Mouse (Mus musculus) midbrain, embryonic 15.5 days (tissue): ENCODE measurements around the gene Dpt. TPM values are rescaled to one million over a fixed set of nuclear protein-coding genes. Genes with fewer than 3 reads are reported as not detected.
"Not testable (repeated sequence)": the region's sequence is repeated elsewhere in the genome, so short reads cannot be mapped to it uniquely, and the experiment has no call there.

ENCODE experiments used
- ATAC-seq: fragments of 200-750 bp; cut with Nextera tagmentation; replicated peaks from 2 replicates; pipeline ENCODE4 v1.8.0; 2017; ENCODE audit warnings: moderate TSS enrichment
- H3K27ac ChIP-seq: fragments of 300-500 bp; sonication (generic); 2 replicates; pipeline ENCODE4 v1.5.1; 2015; ENCODE audit warnings: mild to moderate bottlenecking, inconsistent platforms
- H3K27me3 ChIP-seq: fragments of 300-500 bp; sonication (generic); replicated peaks from 2 replicates; pipeline ENCODE4 v1.6.1; 2015; ENCODE audit warnings: inconsistent platforms
- H3K36me3 ChIP-seq: fragments of 300-500 bp; sonication (generic); replicated peaks from 2 replicates; pipeline ENCODE4 v1.6.1; 2015; ENCODE audit warnings: inconsistent platforms
- H3K4me1 ChIP-seq: fragments of 300-500 bp; sonication (generic); 2 replicates; pipeline ENCODE4 v1.6.1; 2015; ENCODE audit warnings: inconsistent platforms
- H3K4me2 ChIP-seq: fragments of 300-500 bp; sonication (generic); 2 replicates; pipeline ENCODE4 v1.6.1; 2015; ENCODE audit warnings: inconsistent platforms, mild to moderate bottlenecking, moderate library complexity
- H3K4me3 ChIP-seq: fragments of 300-500 bp; sonication (generic); 2 replicates; pipeline ENCODE4 v1.5.1; 2015; ENCODE audit warnings: mild to moderate bottlenecking, inconsistent platforms
- H3K9ac ChIP-seq: fragments of 300-500 bp; sonication (generic); 2 replicates; pipeline ENCODE4 v1.6.1; 2015; ENCODE audit warnings: mild to moderate bottlenecking, inconsistent platforms
- H3K9me3 ChIP-seq: fragments of 300-500 bp; sonication (generic); 2 replicates; pipeline ENCODE4 v1.6.1; 2016; ENCODE audit warnings: inconsistent platforms
- WGBS: fragments of 180-500 bp; shearing (Covaris S2); methylation state at CpG from one replicate; pipeline ENCODE4 v1.1.7; 2015; ENCODE audit warnings: mixed read lengths; 5-methylcytosine and 5-hydroxymethylcytosine counted together
- polyA plus RNA-seq: library from polyadenylated mRNA; unstranded; fragments of >200 nt; fragmentation: Nextera tagmentation; extraction: Ambion mirVana; gene quantifications from 2 replicates; pipeline ENCODE4 v1.2.1, GENCODE M21; 2015

Dpt gene
- polyA plus RNA-seq, 1 experiment from 2014 or later, result 0.41 TPM

DNA sequence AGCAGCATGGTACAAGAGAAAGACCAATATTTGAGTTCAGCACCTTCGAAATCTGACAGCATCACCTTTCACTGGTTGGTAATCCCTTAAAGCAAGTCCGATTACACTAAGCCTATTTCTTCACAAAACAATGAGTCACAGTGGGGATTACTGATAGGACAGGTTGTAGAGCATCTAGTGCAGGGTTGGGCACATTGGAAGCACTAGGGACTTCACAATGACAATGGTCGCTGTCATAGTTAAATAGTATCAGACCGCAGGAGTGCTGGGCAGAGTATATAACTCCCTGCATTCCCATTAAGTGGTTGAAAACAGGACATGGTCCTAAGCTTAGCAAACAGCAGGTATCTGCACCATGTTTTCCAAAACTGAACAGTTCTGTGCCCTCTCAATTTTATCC, 25.8 kb downstream of the Dpt start:
- WGBS, result 50% methylated on average over 4 of the region's 4 CpGs
- Histone ChIP-seq H3K4me2 (no peak overlapping the region), H3K9me3 (no peaks in the 10 kb centered on the region), H3K9ac (no peak overlapping the region), H3K27ac (no peak overlapping the region), H3K36me3 (no peaks in the 10 kb centered on the region), H3K27me3 (no peaks in the 10 kb centered on the region), H3K4me3 (no peak overlapping the region), H3K4me1 (no peaks in the 10 kb centered on the region)
- ATAC-seq, result 0 out of 2 replicates have a peak, but pooled peaks have one; percentile 62

- no peak overlapping the region for H3K27ac ChIP-seq
- no peak for ATAC-seq
- 30% methylated on average over 2 of the region's 2 CpGs for WGBS
- H3K9me3 ChIP-seq, result no peaks in the 10 kb centered on the region
- H3K4me2 ChIP-seq, result no peak overlapping the region
- H3K27me3 ChIP-seq, result no peaks in the 10 kb centered on the region
- H3K9ac ChIP-seq, result no peak overlapping the region
- no peaks in the 10 kb centered on the region for H3K4me1 ChIP-seq
- H3K36me3 ChIP-seq, result no peaks in the 10 kb centered on the region
- no peak overlapping the region for H3K4me3 ChIP-seq
Measured at GRCm38 (mm10) chr1:164824896-164825295, 28.5 kb downstream of the Dpt start.

GRCm38 (mm10) chr1:164829881-164830280, 33.4 kb downstream of the Dpt start:
- Histone ChIP-seq H3K4me1 (no peaks in the 10 kb centered on the region), H3K4me2 (no peak overlapping the region), H3K4me3 (no peak overlapping the region), H3K27me3 (no peaks in the 10 kb centered on the region), H3K9me3 (no peaks in the 10 kb centered on the region), H3K27ac (no peak overlapping the region), H3K36me3 (no peaks in the 10 kb centered on the region), H3K9ac (no peak overlapping the region)
- WGBS, result 33% methylated on average over 1 of the region's 1 CpGs
- no peak for ATAC-seq

DNA sequence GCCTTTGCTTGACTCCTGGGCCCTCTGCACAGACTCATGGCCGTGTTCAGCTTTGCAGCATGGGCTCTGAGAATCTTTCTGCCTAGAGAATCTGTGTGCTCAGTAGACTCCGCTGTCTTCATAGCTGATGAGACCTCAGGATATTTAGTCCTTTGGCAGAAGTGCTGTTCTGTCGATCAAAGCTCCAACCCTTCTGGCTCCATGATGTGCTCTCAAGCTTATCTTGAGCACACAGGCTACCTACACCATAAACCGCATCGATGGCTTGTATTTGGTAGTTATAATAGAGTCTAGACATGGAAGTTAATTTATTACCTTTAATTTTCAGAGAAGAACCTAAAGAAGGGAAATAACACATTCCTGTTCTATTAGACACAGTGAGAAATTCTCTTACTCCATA, 36.0 kb downstream of the Dpt start:
- H3K27ac ChIP-seq, result no peak overlapping the region
- H3K4me2 ChIP-seq, result no peak overlapping the region
- no peak overlapping the region for H3K4me3 ChIP-seq
- H3K36me3 ChIP-seq, result no peaks in the 10 kb centered on the region
- WGBS, result 89% methylated on average over 5 of the region's 5 CpGs
- no peaks in the 10 kb centered on the region for H3K9me3 ChIP-seq
- H3K27me3 ChIP-seq, result no peaks in the 10 kb centered on the region
- ATAC-seq, result no peak
- H3K9ac ChIP-seq, result no peak overlapping the region
- no peaks in the 10 kb centered on the region for H3K4me1 ChIP-seq

GRCm38 (mm10) chr1:164848616-164849265, 52.3 kb downstream of the Dpt start:
- Histone ChIP-seq H3K27me3 (no peaks in the 10 kb centered on the region), H3K9ac (no peak overlapping the region), H3K9me3 (no peaks in the 10 kb centered on the region), H3K27ac (no peak overlapping the region), H3K36me3 (no peaks in the 10 kb centered on the region), H3K4me2 (no peak overlapping the region), H3K4me1 (no peaks in the 10 kb centered on the region), H3K4me3 (no peak overlapping the region)
- WGBS, result 84% methylated on average over 7 of the region's 7 CpGs
- no peak for ATAC-seq

- H3K9ac ChIP-seq, H3K9me3 ChIP-seq, H3K36me3 ChIP-seq, H3K27ac ChIP-seq, H3K4me2 ChIP-seq, H3K27me3 ChIP-seq, ATAC-seq, H3K4me1 ChIP-seq, H3K4me3 ChIP-seq: not testable (repeated sequence)
- WGBS, result 83% methylated on average over 2 of the region's 2 CpGs
Measured at GRCm38 (mm10) chr1:164855700-164856099, 59.3 kb downstream of the Dpt start.

DNA sequence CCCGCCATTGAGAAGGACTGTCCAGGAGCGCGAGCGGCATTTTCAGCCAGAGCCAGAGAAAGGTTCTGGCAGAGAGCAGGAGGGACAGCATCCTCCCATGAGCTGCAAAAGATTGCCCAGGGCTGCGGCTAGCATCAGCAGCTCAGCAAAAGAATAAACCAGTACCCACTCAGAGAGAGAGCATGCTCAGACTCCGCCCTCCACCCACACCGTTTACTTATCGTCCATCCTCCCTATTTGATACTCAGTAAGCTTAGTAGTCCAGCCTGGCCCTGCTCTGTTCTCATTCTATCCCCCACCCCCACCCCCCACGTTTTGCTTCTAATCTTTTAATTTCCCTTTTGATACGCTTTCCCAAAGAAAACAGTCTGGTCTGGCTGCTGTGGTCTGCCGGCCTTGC, 63.5 kb downstream of the Dpt start:
- Histone ChIP-seq H3K4me1 (no peaks in the 10 kb centered on the region), H3K27me3 (no peaks in the 10 kb centered on the region), H3K36me3 (no peaks in the 10 kb centered on the region), H3K9ac (no peak overlapping the region), H3K9me3 (no peaks in the 10 kb centered on the region), H3K4me2 (no peak overlapping the region), H3K27ac (no peak overlapping the region), H3K4me3 (no peak overlapping the region)
- peak; percentile 49; the same call in 1 of the 2 replicates for ATAC-seq
- WGBS, result 53% methylated on average over 11 of the region's 11 CpGs

DNA sequence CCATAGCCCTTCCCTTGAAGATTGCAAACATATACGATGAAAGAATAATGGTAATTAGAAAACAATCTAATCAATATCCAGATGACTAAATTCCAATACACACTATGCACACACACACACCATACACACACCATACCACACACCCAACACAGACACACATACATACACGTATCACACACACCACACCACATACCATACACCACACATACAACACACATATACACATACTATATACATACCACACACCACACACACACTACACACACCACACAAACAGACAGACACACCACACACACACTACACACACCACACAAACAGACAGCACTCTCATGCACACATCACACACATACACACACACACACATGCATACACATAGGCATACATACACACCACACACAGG, 64.3 kb downstream of the Dpt start:
- no peaks in the 10 kb centered on the region for H3K9me3 ChIP-seq
- H3K9ac ChIP-seq, result no peak overlapping the region
- H3K4me1 ChIP-seq, result no peaks in the 10 kb centered on the region
- H3K27ac ChIP-seq, result no peak overlapping the region
- H3K4me2 ChIP-seq, result no peak overlapping the region
- H3K36me3 ChIP-seq, result no peaks in the 10 kb centered on the region
- 92% methylated on average over 2 of the region's 2 CpGs for WGBS
- H3K27me3 ChIP-seq, result no peaks in the 10 kb centered on the region
- peak; percentile 60; the same call in 1 of the 2 replicates for ATAC-seq
- no peak overlapping the region for H3K4me3 ChIP-seq

- H3K27me3 ChIP-seq, result no peaks in the 10 kb centered on the region
- H3K4me3 ChIP-seq, result no peak overlapping the region
- H3K36me3 ChIP-seq, result no peaks in the 10 kb centered on the region
- no peak for ATAC-seq
- no peak overlapping the region for H3K27ac ChIP-seq
- H3K4me1 ChIP-seq, result no peaks in the 10 kb centered on the region
- H3K4me2 ChIP-seq, result no peak overlapping the region
- no peaks in the 10 kb centered on the region for H3K9me3 ChIP-seq
- no peak overlapping the region for H3K9ac ChIP-seq
- WGBS, result 73% methylated on average over 4 of the region's 4 CpGs
Measured at GRCm38 (mm10) chr1:164861501-164861900, 65.1 kb downstream of the Dpt start.

DNA sequence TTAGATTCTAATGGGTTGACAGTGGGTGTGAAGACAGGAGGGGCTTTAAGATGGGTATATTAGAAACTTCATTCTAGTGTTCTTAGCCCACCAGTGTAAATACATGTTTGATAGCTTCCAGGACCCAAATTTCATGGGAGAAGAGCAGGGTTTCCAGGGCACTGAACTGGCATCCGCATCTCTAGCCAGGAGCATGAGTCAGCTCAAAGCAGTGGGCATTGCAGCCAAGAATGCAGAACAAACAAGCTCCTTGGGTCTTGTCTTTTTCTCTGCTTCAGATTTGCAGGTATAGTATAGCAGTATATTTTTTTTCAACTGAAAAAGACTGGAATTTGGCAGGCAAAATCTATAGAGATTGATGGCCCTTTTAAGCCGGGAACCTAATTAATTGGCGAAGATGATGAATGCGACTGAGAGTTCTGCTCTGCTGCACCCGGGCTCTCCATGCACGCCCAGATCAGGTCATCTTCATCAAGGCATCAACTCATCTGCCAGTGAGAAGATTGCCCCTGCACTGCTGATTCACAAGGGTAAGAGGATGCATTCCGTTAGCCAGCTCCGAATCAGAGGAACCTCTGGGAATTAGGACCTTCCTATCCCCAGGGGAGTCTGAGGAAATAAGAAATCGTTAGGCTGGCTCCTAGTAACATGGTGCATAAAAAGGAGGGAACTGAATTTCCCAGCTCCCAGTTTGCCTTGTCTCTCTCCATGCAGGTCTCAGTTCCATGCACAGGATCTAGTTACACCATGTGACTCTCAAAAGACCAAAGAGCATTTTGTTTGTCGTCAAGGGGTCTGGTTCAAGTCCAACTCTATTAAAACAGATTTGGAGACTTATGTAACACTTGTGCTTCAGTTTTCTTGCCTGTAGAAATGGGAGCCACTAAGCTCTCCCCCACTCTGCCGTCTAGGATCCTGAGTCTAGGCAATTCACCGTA, 66.8 kb downstream of the Dpt start:
- no peak for ATAC-seq
- Histone ChIP-seq H3K27ac (no peak overlapping the region), H3K9ac (no peak overlapping the region), H3K4me1 (no peaks in the 10 kb centered on the region), H3K4me3 (no peak overlapping the region), H3K27me3 (no peaks in the 10 kb centered on the region), H3K36me3 (no peaks in the 10 kb centered on the region), H3K4me2 (no peak overlapping the region), H3K9me3 (no peaks in the 10 kb centered on the region)
- WGBS, result 54% methylated on average over 12 of the region's 12 CpGs

GRCm38 (mm10) chr1:164864666-164865065, 68.2 kb downstream of the Dpt start:
- ATAC-seq, result no peak
- Histone ChIP-seq H3K4me3 (no peak overlapping the region), H3K9ac (no peak overlapping the region), H3K27ac (no peak overlapping the region), H3K27me3 (no peaks in the 10 kb centered on the region), H3K4me1 (no peaks in the 10 kb centered on the region), H3K9me3 (no peaks in the 10 kb centered on the region), H3K4me2 (no peak overlapping the region), H3K36me3 (no peaks in the 10 kb centered on the region)
- WGBS, result 94% methylated on average over 3 of the region's 3 CpGs

GRCm38 (mm10) chr1:164870694-164871093, 74.2 kb downstream of the Dpt start:
- no peak overlapping the region for H3K9ac ChIP-seq
- H3K27me3 ChIP-seq, result no peaks in the 10 kb centered on the region
- H3K4me1 ChIP-seq, result no peaks in the 10 kb centered on the region
- 54% methylated on average over 7 of the region's 7 CpGs for WGBS
- ATAC-seq, result no peak
- H3K27ac ChIP-seq, result no peak overlapping the region
- no peaks in the 10 kb centered on the region for H3K36me3 ChIP-seq
- no peak overlapping the region for H3K4me3 ChIP-seq
- H3K9me3 ChIP-seq, result no peaks in the 10 kb centered on the region
- H3K4me2 ChIP-seq, result no peak overlapping the region
